10 mouse cellular contexts compared by ENCODE assay signal in genomic region chr5:74061408-74062047, GRCm38 (mm10). TPM values are rescaled to one million over a fixed set of nuclear protein-coding genes. Genes with fewer than 3 reads are reported as not detected.
DNase-seq lines count a peak whose midpoint lies in the region; ATAC-seq and TF ChIP-seq lines count a peak whose summit lies in the region.
"Had no signal": no experiment of that assay in that cellular context is flagged by ENCODE, and none has a peak within 500 bp of the region (broad histone marks: within the 10 kb centered on the region; RNA-seq: fewer than 3 reads in every experiment).

No protein-coding gene starts in this region.

- 68% methylated on average over 18 of the region's 18 CpGs for WGBS in hindbrain, embryonic 14.5 days
- WGBS in hindbrain, embryonic 12.5 days: 80% methylated on average over 18 of the region's 18 CpGs
- WGBS in liver, embryonic 15.5 days (ENCODE audit: insufficient replicate concordance): 76% methylated on average over 18 of the region's 18 CpGs

- DNase-seq in hindbrain, embryonic 14.5 days (ENCODE audit: low spot score): peak; percentile 59
- DNase-seq in cerebellum, adult 18-20 months: peak; percentile 59 to 61
- no peak for DNase-seq in adrenal gland, postnatal 4 days (ENCODE audit: low spot score in 2 of 2)
- no peak for DNase-seq in kidney, postnatal 14 days
- no peak for DNase-seq in gastrocnemius, adult 18-20 months (ENCODE audit: low spot score)
- DNase-seq: adrenal gland, postnatal 14 days had no signal

- H3K4me3 ChIP-seq in hindbrain, embryonic 14.5 days (replicated peaks; ENCODE audit: low read length): no peak overlapping the region
- H3K4me3 ChIP-seq in hindbrain, embryonic 12.5 days: no peak overlapping the region
- peak overlapping the region; percentile 6; the same call in 1 of the 2 replicates for H3K4me3 ChIP-seq in ES-Bruce4 (ENCODE audit: low read depth, low read length)
- no peak overlapping the region for H3K4me3 ChIP-seq in liver, embryonic 15.5 days (replicated peaks)

- no peaks in the 10 kb centered on the region for H3K27me3 ChIP-seq in hindbrain, embryonic 14.5 days (ENCODE audit: control insufficient read depth, insufficient read depth, low read length)
- H3K27me3 ChIP-seq in hindbrain, embryonic 12.5 days: no peaks in the 10 kb centered on the region
- no peaks in the 10 kb centered on the region for H3K27me3 ChIP-seq in ES-Bruce4 (ENCODE audit: control insufficient read depth, insufficient read depth, low read length, poor library complexity, severe bottlenecking)
- H3K27me3 ChIP-seq in liver, embryonic 15.5 days: no peaks in the 10 kb centered on the region

- TF ChIP-seq POLR2A in ES-Bruce4 (IDR thresholded peaks at IDR 0.05; ENCODE audit: insufficient read depth, low read length): no peak

- TF ChIP-seq EP300 in ES-Bruce4 (IDR thresholded peaks at IDR 0.05; ENCODE audit: insufficient read depth, low read depth, low read length): no peak

- ATAC-seq in hindbrain, embryonic 14.5 days (ENCODE audit: low FRiP score): no peak; the same call in 1 of the 2 replicates
- ATAC-seq in hindbrain, embryonic 12.5 days (ENCODE audit: low FRiP score): no peak
- ATAC-seq in liver, embryonic 15.5 days (ENCODE audit: insufficient read depth): no peak

- peak overlapping the region; percentile 57; the same call in 1 of the 2 replicates for H3K27ac ChIP-seq in hindbrain, embryonic 14.5 days
- no peak overlapping the region for H3K27ac ChIP-seq in hindbrain, embryonic 12.5 days
- H3K27ac ChIP-seq in ES-Bruce4 (ENCODE audit: insufficient read depth, low read length): peak overlapping the region; percentile 36; the same call in 1 of the 2 replicates
- H3K27ac ChIP-seq in liver, embryonic 15.5 days (replicated peaks): 0 out of 2 replicates have a peak overlapping the region, but pooled peaks have one; percentile 7
- H3K27ac ChIP-seq: kidney, postnatal 0 days had no signal

- H3K9ac ChIP-seq in hindbrain, embryonic 14.5 days: no peak overlapping the region
- H3K9ac ChIP-seq in hindbrain, embryonic 12.5 days: no peak overlapping the region
- H3K9ac ChIP-seq in ES-Bruce4 (ENCODE audit: low read depth, poor library complexity, severe bottlenecking): 0 out of 2 replicates have a peak overlapping the region, but pooled peaks have one; percentile 3
- no peak overlapping the region for H3K9ac ChIP-seq in liver, embryonic 15.5 days

- H3K9me3 ChIP-seq in hindbrain, embryonic 14.5 days (ENCODE audit: control insufficient read depth, low read length): no peaks in the 10 kb centered on the region
- H3K9me3 ChIP-seq in hindbrain, embryonic 12.5 days (replicated peaks): no peaks in the 10 kb centered on the region
- H3K9me3 ChIP-seq in ES-Bruce4 (replicated peaks; ENCODE audit: control insufficient read depth, insufficient read depth, low read length, poor library complexity, severe bottlenecking): no peaks in the 10 kb centered on the region
- H3K9me3 ChIP-seq in liver, embryonic 15.5 days (replicated peaks): no peaks in the 10 kb centered on the region

- H3K4me2 ChIP-seq in hindbrain, embryonic 14.5 days (replicated peaks): 0 out of 2 replicates have a peak overlapping the region, but pooled peaks have one; percentile 6
- no peak overlapping the region for H3K4me2 ChIP-seq in hindbrain, embryonic 12.5 days (replicated peaks)
- H3K4me2 ChIP-seq in liver, embryonic 15.5 days: peak overlapping the region; percentile 33; the same call in 1 of the 2 replicates

- H3K36me3 ChIP-seq in hindbrain, embryonic 14.5 days (replicated peaks; ENCODE audit: control insufficient read depth, insufficient read depth): no peaks in the 10 kb centered on the region
- no peaks in the 10 kb centered on the region for H3K36me3 ChIP-seq in hindbrain, embryonic 12.5 days
- no peaks in the 10 kb centered on the region for H3K36me3 ChIP-seq in ES-Bruce4 (ENCODE audit: control insufficient read depth, insufficient read depth, low read length, poor library complexity, severe bottlenecking)
- peaks cover 17% of the 10 kb centered on the region for H3K36me3 ChIP-seq in liver, embryonic 15.5 days (replicated peaks)

- TF ChIP-seq CTCF in ES-Bruce4 (IDR thresholded peaks at IDR 0.05; ENCODE audit: low read depth, low read length): no peak

- H3K4me1 ChIP-seq in hindbrain, embryonic 14.5 days (replicated peaks; ENCODE audit: control insufficient read depth, insufficient read depth, low read length): peaks cover 22% of the 10 kb centered on the region
- peaks cover 20% of the 10 kb centered on the region for H3K4me1 ChIP-seq in hindbrain, embryonic 12.5 days
- H3K4me1 ChIP-seq in ES-Bruce4 (ENCODE audit: control insufficient read depth, insufficient read depth, low read length): no peaks in the 10 kb centered on the region
- H3K4me1 ChIP-seq in liver, embryonic 15.5 days (replicated peaks): peaks cover 55% of the 10 kb centered on the region

RNA-seq across cellular contexts. Expression of gene Usp46, which starts 6.7 kb away (rescaled TPM):
- 41.1 and 48.7 TPM in 2 replicates for polyA plus RNA-seq in hindbrain, embryonic 14.5 days (2014; fragmentation: Nextera tagmentation; extraction: Ambion mirVana)
- polyA plus RNA-seq in hindbrain, embryonic 12.5 days (2016; fragmentation: Nextera tagmentation; extraction: Ambion mirVana): 36.9 and 44.9 TPM in 2 replicates
- 46.3 and 52.4 TPM in 2 replicates for polyA plus RNA-seq in ES-Bruce4 (2011; ENCODE audit: insufficient read depth, insufficient read length, low read depth, missing spikeins)
- 19.6 and 20.9 TPM in 2 replicates for polyA plus RNA-seq in liver, embryonic 15.5 days (2015; fragmentation: Nextera tagmentation; extraction: Ambion mirVana)
- 10 to 100 TPM; 42.6 to 45.0 TPM for total RNA-seq in adrenal gland, postnatal 4 days (2021)
- total RNA-seq in gastrocnemius, adult 18-20 months (2021): 10 to 100 TPM; 10.4 to 16.0 TPM

Comparison
In these comparisons a context has a peak if more than half of its experiments do, and no peak if none do; other contexts are left out.
1. DNase-seq: peak in hindbrain, embryonic 14.5 days (single experiment) and cerebellum, adult 18-20 months (2 of 2); none in adrenal gland, postnatal 4 days (0 of 2), kidney, postnatal 14 days (single experiment) and gastrocnemius, adult 18-20 months (single experiment).